Mouse (Mus musculus) megakaryocyte, embryonic 14.5 days (primary cell): ENCODE results near the gene Pm20d1.

Experiments
- FLI1 ChIP-seq: IDR thresholded peaks from 2 replicates; pipeline ENCODE4 v1.6.1; 2012; ENCODE audit warnings: low read length, inconsistent platforms, mixed read lengths
- GATA1 ChIP-seq: IDR thresholded peaks from 3 replicates; pipeline ENCODE4 v1.6.1; 2012; ENCODE audit warnings: mixed read lengths, low read length, inconsistent platforms, borderline replicate concordance

- TF ChIP-seq GATA1 (no peak), FLI1 (no peak)
Observed at GRCm38 (mm10) chr1:131759667-131760427, 37.3 kb upstream of the Pm20d1 start.
